ENCODE assay signal across 8 mouse cellular contexts in the genomic region with DNA sequence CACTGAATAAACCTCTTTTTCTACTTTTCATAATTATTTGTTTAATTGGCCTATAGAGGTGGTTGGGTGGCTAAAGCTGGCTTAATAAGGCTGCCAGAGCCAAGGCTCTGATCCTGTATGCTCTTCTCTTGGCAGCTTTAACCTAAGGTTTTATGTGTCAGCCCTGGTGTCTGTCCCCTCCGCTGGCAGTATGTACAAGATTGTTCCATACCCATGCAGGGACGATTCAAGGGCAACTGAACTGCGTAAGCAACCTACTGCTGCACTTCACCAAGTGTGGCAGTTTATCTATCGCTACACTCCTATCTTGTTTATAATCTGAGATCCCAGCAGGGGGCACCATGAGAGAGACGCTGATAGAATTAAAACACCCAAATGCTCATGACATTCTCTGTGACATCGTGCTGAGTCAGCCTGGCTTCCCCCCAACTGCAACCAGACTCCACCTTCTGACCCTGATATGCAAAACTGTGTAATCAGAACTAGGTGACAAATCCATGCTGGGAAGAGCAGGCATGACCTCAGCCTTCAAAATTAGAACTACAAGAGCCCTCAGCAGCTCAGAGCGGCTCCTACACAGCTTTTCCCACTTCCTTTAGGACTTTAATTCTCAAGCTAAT. TPM values are rescaled to one million over a fixed set of nuclear protein-coding genes. Genes with fewer than 3 reads are reported as not detected.
DNase-seq lines count a peak whose midpoint lies in the region; ATAC-seq and TF ChIP-seq lines count a peak whose summit lies in the region.

No protein-coding gene starts in this region.

- no peaks in the 10 kb centered on the region for H3K36me3 ChIP-seq in liver, embryonic 13.5 days

- intact Hi-C loops in left cerebral cortex, adult 2 months (cut with DNase I) = loop anchor here (5.0 kb wide), 1 partner anchor 184 kb away; no protein-coding TSS in a partner anchor
- intact Hi-C loops in heart, postnatal 14 days (cut with DNase I) = loop anchor here (1.0 to 5.0 kb wide), 2 partner anchors 13 to 184 kb away; no protein-coding TSS in a partner anchor

- 36% methylated on average over 7 of the region's 7 CpGs for WGBS in liver, embryonic 13.5 days (ENCODE audit: insufficient replicate concordance)

- no peaks in the 10 kb centered on the region for H3K9me3 ChIP-seq in liver, embryonic 13.5 days (replicated peaks)

- no peak overlapping the region for H3K4me2 ChIP-seq in liver, embryonic 13.5 days

- ATAC-seq in liver, embryonic 13.5 days (ENCODE audit: low read depth) = no peak
- no peak for ATAC-seq in erythroid progenitor cell, adult 5-6 weeks (replicated peaks; ENCODE audit: low FRiP score, poor library complexity, severe bottlenecking)

- H3K27me3 ChIP-seq in liver, embryonic 13.5 days = no peaks in the 10 kb centered on the region

- peaks cover 8% of the 10 kb centered on the region for H3K4me1 ChIP-seq in liver, embryonic 13.5 days (replicated peaks)

- H3K9ac ChIP-seq in liver, embryonic 13.5 days = no peak overlapping the region

- TF ChIP-seq CTCF in left cerebral cortex, adult 2 months (IDR thresholded peaks at IDR 0.05) = peak; percentile 39

- H3K4me3 ChIP-seq in left cerebral cortex, adult 2 months = no peak overlapping the region
- no peak overlapping the region for H3K4me3 ChIP-seq in liver, embryonic 13.5 days (replicated peaks)

- DNase-seq in left cerebral cortex, adult 2 months (ENCODE audit: extremely low spot score in 1 of 2, low spot score in 2 of 2) = peak; percentile 26
- DNase-seq in left cerebral cortex, adult 11 months (ENCODE audit: low spot score) = no peak
- DNase-seq in ZHBTc4 (ENCODE audit: low read depth, low spot score) = peak; percentile 57
- DNase-seq in cerebellum, postnatal 36 days = peak; percentile 39 to 53
- peak; percentile 68 to 76 for DNase-seq in heart, postnatal 14 days
- DNase-seq in liver, embryonic 13.5 days = peak; percentile 7
- peak; percentile 52 to 61 for DNase-seq in right cerebral cortex, postnatal 10 days (ENCODE audit: low spot score in 2 of 2)

- H3K27ac ChIP-seq in left cerebral cortex, adult 2 months = no peak overlapping the region
- no peak overlapping the region for H3K27ac ChIP-seq in liver, embryonic 13.5 days

RNA-seq across cellular contexts. Expression of a gene that starts 55.1 kb away (rescaled TPM):
- 1 to 10 TPM; 1.7 to 1.8 TPM for total RNA-seq in left cerebral cortex, adult 2 months (2021)
- 10 to 100 TPM; 10.9 to 13.4 TPM for total RNA-seq in heart, postnatal 14 days (2021)
- 12.1 and 17.0 TPM in 2 replicates for polyA plus RNA-seq in liver, embryonic 13.5 days (2015; fragmentation: Nextera tagmentation; extraction: Ambion mirVana)
- total RNA-seq in erythroid progenitor cell, adult 5-6 weeks (2015; ENCODE audit: low replicate concordance) = 1.1 TPM in 1 of 2 replicates, not detected in the other
- 0.38 TPM in 1 of 2 replicates, not detected in the other for total RNA-seq in erythroid progenitor cell, adult 5-6 weeks (2017; ENCODE audit: low replicate concordance)

Comparison
In these comparisons a context has a peak if more than half of its experiments do, and no peak if none do; other contexts are left out.
1. RNA of a gene that starts 55.1 kb away (total RNA-seq): 10.9 to 13.4 TPM in heart, postnatal 14 days; 1.7 to 1.8 TPM in left cerebral cortex, adult 2 months and 0.38 to 1.1 TPM in erythroid progenitor cell, adult 5-6 weeks; every median in the first group is over 4 times any median in the second.